Mouse (Mus musculus): ENCODE measurements at regions not wholly inside any gene's neighbourhood (a gene's known extent, or its start where the extent isn't known, plus 50 kb on each side); places are given as distances from the start of the nearest gene placed in this dataset.

DNA sequence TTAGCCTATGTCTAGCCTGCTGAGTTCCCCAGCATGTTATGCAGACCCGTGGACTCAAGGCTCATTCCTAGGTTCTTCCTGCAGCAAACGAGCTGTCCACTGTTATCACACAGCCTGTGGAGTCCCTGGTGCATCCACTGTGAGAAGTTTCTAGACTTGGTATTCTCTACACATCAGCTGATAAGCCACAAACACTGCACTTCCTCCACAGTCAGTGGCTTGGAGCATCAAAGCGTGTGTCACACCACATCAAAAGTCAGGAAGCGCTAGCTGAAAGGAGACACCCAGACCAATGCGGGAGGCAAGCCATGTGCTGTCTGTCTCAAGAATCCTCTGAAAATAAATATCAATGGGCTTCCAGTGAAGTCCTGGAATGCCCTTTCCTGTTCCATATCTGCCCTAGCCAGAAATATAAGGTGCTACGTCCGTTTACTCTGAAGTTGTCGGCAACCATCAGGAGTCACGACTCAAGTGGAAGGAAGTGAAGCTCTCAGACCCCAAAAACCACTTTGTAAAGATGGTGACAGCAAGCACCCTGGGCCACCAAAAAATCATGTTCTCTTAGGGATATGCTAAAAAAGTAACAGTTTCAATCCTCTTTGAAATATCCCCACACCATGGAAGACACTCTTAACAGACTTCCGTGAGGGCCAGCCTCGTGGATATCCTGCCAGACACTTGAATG is 227.7 kb downstream of the Adgrl2 start:
- no peak for TF ChIP-seq POLR2A (IDR thresholded peaks at IDR 0.05; ENCODE audit: borderline replicate concordance, extremely low read depth, insufficient read depth, insufficient read length, poor library complexity, severe bottlenecking)
- no peak for TF ChIP-seq CTCF (IDR thresholded peaks at IDR 0.05; ENCODE audit: borderline replicate concordance, extremely low read depth, insufficient read depth, insufficient read length)
- DNase-seq (ENCODE audit: low read depth), result no peak

DNA sequence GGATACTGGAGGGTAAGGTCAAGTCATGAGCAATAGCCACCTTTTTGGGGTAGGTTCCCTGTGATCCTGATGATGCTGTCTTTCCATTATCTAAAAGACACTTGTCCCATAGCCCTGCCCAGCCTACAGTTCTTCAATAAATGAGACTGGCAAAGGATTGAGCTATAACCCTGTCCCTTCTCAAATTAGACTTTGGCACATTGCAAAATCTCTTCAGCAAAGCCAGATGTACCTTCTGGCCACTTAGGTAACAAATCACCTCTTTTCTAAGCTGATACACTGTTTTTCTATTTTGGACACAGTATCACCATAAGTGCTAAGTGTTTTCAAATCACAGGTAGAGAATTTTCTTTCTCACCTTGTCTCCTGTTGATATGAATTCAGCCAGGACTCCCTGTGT is 228.8 kb downstream of the Adgrl2 start:
- TF ChIP-seq CTCF (IDR thresholded peaks at IDR 0.05; ENCODE audit: borderline replicate concordance, extremely low read depth, insufficient read depth, insufficient read length) (no peak), POLR2A (IDR thresholded peaks at IDR 0.05; ENCODE audit: borderline replicate concordance, extremely low read depth, insufficient read depth, insufficient read length, poor library complexity, severe bottlenecking) (no peak)
- no peak for DNase-seq (ENCODE audit: low read depth)

DNA sequence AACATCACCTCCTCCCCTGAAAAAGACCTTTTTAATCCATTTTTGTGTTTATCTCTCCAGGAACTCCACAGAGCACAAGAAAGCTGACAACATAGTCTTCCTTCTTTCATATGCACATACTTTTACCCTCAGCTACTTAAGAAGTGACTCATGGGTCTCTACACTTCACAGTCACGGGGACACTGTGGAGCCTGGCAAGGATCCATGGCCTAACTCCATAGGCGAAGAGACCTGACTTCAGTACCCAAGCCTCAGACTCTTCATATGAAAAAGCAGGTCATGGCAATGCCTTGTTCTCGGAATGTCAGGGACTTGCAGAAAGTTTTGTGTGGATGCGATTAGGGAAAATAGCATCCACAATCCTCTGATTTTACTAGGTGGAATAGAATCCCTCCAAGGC is 230.9 kb downstream of the Adgrl2 start:
- DNase-seq (ENCODE audit: low read depth), result no peak
- TF ChIP-seq POLR2A (IDR thresholded peaks at IDR 0.05; ENCODE audit: borderline replicate concordance, extremely low read depth, insufficient read depth, insufficient read length, poor library complexity, severe bottlenecking) (no peak), CTCF (IDR thresholded peaks at IDR 0.05; ENCODE audit: borderline replicate concordance, extremely low read depth, insufficient read depth, insufficient read length) (no peak)

DNA sequence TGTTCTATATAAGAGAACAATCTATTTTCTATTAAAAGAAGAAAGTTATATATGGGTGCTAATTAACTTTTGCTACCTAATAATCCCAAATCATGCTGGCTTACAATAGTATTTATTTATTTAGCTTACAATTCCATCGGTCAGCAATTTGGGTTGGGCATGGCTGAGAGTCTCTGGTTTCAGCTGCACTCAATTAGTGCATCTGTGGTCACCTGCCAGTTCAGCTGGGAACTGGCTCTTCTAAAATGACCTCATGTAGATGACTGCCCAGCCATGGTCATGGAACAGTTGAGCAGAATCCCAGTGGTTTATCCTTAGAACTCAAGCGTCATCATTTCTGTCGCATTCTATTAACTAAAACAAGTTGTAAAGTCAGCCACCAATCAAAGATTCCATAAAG is 244.1 kb downstream of the Adgrl2 start:
- DNase-seq (ENCODE audit: low read depth), result no peak
- TF ChIP-seq POLR2A (IDR thresholded peaks at IDR 0.05; ENCODE audit: borderline replicate concordance, extremely low read depth, insufficient read depth, insufficient read length, poor library complexity, severe bottlenecking), result no peak
- TF ChIP-seq CTCF (IDR thresholded peaks at IDR 0.05; ENCODE audit: borderline replicate concordance, extremely low read depth, insufficient read depth, insufficient read length), result no peak

DNA sequence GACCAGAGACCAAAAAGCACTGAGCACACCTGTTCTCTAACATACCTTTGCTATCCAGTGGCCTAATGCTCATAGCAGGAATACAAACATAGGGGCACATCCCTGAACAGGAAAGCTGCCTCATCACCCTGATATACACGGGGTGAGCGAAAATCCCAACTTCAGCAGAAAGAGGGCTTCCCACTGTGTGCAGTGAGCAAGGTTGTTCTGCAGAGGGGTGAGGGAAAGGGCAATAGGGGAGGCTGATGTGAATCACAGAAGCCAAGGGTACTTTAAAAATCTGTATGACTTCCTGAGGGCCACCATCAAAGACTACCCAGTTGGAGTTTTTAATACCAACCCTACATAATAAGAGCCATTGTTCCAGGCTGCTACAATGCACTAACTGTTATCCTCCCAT is 245.7 kb downstream of the Adgrl2 start:
- no peak for TF ChIP-seq CTCF (IDR thresholded peaks at IDR 0.05; ENCODE audit: borderline replicate concordance, extremely low read depth, insufficient read depth, insufficient read length)
- TF ChIP-seq POLR2A (IDR thresholded peaks at IDR 0.05; ENCODE audit: borderline replicate concordance, extremely low read depth, insufficient read depth, insufficient read length, poor library complexity, severe bottlenecking), result no peak

DNA sequence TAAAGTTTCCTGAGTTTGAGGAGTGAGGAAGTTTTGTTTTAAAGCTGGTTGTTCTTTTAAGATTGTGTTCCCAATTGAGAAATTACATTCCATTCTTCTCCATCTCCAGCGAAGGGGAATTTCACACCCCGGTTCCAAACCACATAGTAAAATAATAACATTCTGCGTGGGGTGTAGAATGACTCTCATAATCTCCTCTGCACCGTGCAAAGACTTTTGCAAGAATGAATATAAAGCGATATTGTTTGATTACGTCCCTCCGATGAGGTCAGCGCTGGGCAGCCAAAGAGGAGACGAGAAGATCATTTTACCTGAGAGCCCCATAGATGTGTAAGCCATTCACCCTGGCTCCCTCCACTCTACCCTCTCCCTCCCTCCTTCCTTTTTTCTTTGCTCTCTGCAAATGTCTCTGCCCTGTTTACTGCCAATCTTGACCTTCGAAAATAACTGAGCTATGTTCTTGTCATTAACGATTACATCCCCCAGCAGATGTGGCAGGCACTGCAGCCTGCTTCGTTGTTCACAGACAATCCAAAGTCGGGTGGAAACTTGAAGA is 256.1 kb downstream of the Adgrl2 start:
- no peak for DNase-seq (ENCODE audit: low read depth)
- TF ChIP-seq CTCF (IDR thresholded peaks at IDR 0.05; ENCODE audit: borderline replicate concordance, extremely low read depth, insufficient read depth, insufficient read length) (no peak), POLR2A (IDR thresholded peaks at IDR 0.05; ENCODE audit: borderline replicate concordance, extremely low read depth, insufficient read depth, insufficient read length, poor library complexity, severe bottlenecking) (no peak)

More for the DNA sequence above, 245.7 kb downstream of the Adgrl2 start:
- no peak for DNase-seq (ENCODE audit: low read depth)

DNA sequence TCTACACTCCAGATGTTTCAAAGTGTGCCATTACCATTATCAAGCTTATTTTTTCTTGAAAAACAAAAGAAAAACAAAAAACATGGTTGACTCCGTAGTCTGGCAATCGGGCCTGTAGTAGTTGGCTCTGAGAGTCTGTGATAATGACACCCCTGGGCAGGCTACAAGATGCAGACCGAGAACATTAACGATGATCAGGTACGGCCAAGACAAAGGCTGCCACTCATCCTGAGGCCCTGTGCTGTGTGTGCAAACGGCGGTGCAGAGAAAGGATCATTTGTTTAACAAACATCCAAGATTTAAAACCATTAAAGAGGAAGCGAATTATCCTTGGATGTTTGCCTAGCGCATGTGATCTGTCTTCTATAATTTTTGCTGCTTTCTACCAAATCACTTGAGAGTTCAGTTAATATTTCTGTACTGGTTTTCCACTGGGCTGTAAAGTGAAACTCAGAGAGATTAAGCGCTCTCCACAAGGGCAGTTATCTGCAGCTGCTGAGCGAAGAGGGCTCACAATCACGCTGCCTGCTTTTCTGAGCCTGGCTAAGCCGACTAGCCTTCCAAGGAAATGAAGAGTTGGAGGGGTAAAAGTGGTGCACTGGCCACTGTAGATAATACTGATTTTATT is 257.0 kb downstream of the Adgrl2 start:
- DNase-seq (ENCODE audit: low read depth), result peak; percentile 69

DNA sequence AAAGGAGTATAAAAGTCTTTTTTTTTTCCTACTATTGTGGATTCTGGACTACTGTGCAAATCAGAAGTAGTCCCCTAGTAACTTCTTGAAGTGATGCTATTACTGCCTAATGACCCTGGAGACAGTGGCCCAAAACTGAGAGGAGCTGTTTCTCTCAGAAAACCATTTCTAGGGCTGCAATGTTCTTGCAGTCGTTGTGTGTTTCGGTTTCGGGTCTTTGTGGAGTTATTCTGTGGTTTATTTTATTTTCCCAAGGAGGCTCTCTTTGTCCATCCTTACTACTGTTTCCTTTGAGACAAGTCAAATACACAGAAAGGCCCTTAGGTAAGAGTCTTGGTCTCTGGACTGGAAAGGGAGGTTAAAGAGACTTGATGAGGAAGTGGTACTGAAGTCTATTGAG is 258.9 kb downstream of the Adgrl2 start:
- DNase-seq (ENCODE audit: low read depth), result no peak
- no peak for TF ChIP-seq CTCF (IDR thresholded peaks at IDR 0.05; ENCODE audit: borderline replicate concordance, extremely low read depth, insufficient read depth, insufficient read length)

More for the DNA sequence above, 257.0 kb downstream of the Adgrl2 start:
- TF ChIP-seq CTCF (IDR thresholded peaks at IDR 0.05; ENCODE audit: borderline replicate concordance, extremely low read depth, insufficient read depth, insufficient read length), result no peak
- TF ChIP-seq POLR2A (IDR thresholded peaks at IDR 0.05; ENCODE audit: borderline replicate concordance, extremely low read depth, insufficient read depth, insufficient read length, poor library complexity, severe bottlenecking), result no peak

DNA sequence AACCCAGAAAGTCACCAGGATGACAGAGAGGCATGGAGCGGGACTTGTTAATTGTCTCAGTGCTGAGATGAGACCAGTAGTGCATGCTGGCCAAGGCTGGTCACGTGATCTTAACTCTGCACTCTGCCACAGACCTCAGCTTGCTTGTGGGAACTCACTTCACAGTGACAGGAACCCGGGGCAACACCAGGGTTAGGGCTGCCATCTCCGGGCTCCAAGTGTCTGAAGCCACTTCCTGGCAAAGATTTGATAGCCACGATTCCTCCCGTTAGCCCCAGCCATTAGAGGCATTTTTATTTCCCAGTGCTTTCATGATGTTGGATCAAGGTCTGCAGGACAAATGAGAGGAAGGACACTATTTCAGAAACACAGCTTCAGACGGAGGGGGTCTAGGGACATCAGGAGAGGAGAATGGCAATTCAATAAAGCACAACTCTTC is 261.1 kb downstream of the Adgrl2 start:
- no peak for TF ChIP-seq CTCF (IDR thresholded peaks at IDR 0.05; ENCODE audit: borderline replicate concordance, extremely low read depth, insufficient read depth, insufficient read length)
- TF ChIP-seq POLR2A (IDR thresholded peaks at IDR 0.05; ENCODE audit: borderline replicate concordance, extremely low read depth, insufficient read depth, insufficient read length, poor library complexity, severe bottlenecking), result no peak
- DNase-seq (ENCODE audit: low read depth), result peak; percentile 34

DNA sequence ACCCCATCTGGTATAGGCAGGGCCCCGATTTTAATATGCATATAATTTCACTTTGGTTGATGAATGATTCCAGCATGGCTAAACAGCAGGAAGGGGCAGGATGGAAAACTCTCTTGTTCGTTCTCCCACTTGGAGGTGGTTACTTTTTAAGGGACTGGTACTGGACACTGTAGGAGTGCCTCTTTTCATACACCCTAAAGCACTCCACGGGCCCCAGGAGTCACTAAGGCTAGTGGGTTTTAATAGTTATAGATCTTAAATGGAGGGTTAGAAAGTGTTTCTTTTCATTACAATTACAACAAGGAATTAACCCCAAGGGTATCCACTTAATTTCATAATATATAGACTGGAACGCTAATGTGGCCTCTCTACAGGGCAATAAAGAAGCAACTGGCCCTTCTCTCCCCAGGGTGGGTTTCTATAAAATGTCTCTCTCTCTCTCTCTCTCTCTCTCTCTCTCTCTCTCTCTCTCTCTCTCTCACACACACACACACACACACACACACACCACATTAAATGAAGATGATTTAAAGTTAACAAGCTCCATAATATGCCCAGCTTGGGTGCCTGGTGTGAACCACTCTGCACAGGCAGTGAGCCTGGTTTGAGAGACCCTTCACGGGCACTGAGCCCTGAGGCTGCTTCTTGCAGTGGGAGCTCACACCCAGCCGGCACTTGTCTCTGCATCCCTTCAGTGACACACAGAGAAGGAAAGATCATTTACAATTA is 261.7 kb downstream of the Adgrl2 start:
- TF ChIP-seq CTCF (IDR thresholded peaks at IDR 0.05; ENCODE audit: borderline replicate concordance, extremely low read depth, insufficient read depth, insufficient read length) (no peak), POLR2A (IDR thresholded peaks at IDR 0.05; ENCODE audit: borderline replicate concordance, extremely low read depth, insufficient read depth, insufficient read length, poor library complexity, severe bottlenecking) (no peak)
- DNase-seq (ENCODE audit: low read depth), result no peak

DNA sequence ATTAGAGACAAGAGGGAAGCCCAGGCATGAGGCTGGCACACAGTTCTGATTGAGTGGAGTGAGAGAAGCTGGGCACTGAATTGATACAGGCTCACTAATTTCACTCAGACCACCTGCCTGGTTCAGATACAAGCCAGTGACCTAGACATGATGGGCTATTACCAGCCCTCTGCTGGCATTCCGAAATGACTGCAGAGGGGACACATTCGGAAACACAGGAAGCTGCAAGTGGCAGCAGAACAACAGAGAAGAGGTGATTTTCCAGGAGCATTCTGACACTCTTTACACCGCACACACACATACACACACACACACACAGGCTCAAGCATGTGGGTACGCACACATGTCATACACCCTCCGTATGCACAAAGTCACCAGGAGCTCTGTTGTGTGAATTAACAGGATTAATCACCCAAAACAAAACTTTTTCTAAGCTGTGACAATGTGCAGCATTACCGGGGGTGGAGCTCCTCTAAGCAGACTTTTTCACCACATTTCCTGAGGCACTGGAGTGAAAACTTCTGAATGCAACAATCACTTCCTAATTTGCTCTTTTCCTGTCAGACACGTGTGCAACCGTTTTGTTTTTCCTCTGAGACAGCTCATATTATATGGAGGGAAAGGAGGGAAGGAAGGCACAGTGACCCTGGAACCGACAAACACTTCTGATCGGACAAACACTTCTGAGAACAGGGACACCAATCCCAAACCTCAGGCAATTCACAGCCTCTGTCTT is 263.6 kb downstream of the Adgrl2 start:
- no peak for TF ChIP-seq POLR2A (IDR thresholded peaks at IDR 0.05; ENCODE audit: borderline replicate concordance, extremely low read depth, insufficient read depth, insufficient read length, poor library complexity, severe bottlenecking)
- TF ChIP-seq CTCF (IDR thresholded peaks at IDR 0.05; ENCODE audit: borderline replicate concordance, extremely low read depth, insufficient read depth, insufficient read length), result peak; percentile 1; the same call in 1 of the 2 replicates
- DNase-seq (ENCODE audit: low read depth), result peak; percentile 37
